Mouse (Mus musculus) heart, adult 2 months (tissue): ENCODE results near the gene Pcgf3. TPM values are rescaled to one million over a fixed set of nuclear protein-coding genes. Genes with fewer than 3 reads are reported as not detected.

Source experiments
- DNase-seq, 2 experiments: peaks; one replicate each; pipeline ENCODE4 v3.0.0; 2021
- H3K27ac ChIP-seq: fragments of 200-600 bp; 2 replicates; pipeline ENCODE4 v1.8.1; 2022
- H3K27me3 ChIP-seq: fragments of 200-500 bp; 2 replicates; pipeline ENCODE4 v1.6.1; 2012; ENCODE audit warnings: mild to moderate bottlenecking, low read length, inconsistent platforms, mixed read lengths; ENCODE audit not compliant: control insufficient read depth, insufficient read depth
- H3K36me3 ChIP-seq: fragments of 200-500 bp; 2 replicates; pipeline ENCODE4 v1.6.1; 2012; ENCODE audit warnings: low read length, inconsistent platforms; ENCODE audit not compliant: control insufficient read depth, insufficient read depth
- H3K4me1 ChIP-seq: fragments of 200-500 bp; 2 replicates; pipeline ENCODE4 v1.6.1; 2011; ENCODE audit warnings: low read length; ENCODE audit not compliant: control insufficient read depth, insufficient read depth
- H3K4me3 ChIP-seq: fragments of 200-600 bp; 2 replicates; pipeline ENCODE4 v1.8.1; 2022
- H3K79me2 ChIP-seq: fragments of 200-500 bp; replicated peaks from 2 replicates; pipeline ENCODE4 v1.6.1; 2012; ENCODE audit warnings: mild to moderate bottlenecking, inconsistent platforms, low read length, moderate library complexity, mixed read lengths; ENCODE audit not compliant: control insufficient read depth, insufficient read depth
- H3K9ac ChIP-seq: fragments of 200-500 bp; 2 replicates; pipeline ENCODE4 v1.6.1; 2012; ENCODE audit warnings: low read depth, mild to moderate bottlenecking, control low read depth, inconsistent platforms, low read length, mixed read lengths
- CTCF ChIP-seq: fragments of 200-600 bp; IDR thresholded peaks from 2 replicates; pipeline ENCODE4 v1.8.1; 2022; ENCODE audit warnings: antibody characterized with exemption, mild to moderate bottlenecking, moderate library complexity
- EP300 ChIP-seq: fragments of 200-500 bp; IDR thresholded peaks from 2 replicates; pipeline ENCODE4 v1.6.1; 2011; ENCODE audit warnings: low read depth, low read length, control low read depth; ENCODE audit not compliant: insufficient read depth
- POLR2A ChIP-seq: fragments of 200-500 bp; IDR thresholded peaks from 2 replicates; pipeline ENCODE4 v1.6.1; 2011; ENCODE audit warnings: mild to moderate bottlenecking, low read depth, low read length, control low read depth; ENCODE audit not compliant: insufficient read depth
- WGBS: fragments of 180-500 bp; shearing (Covaris S2); methylation state at CpG from one replicate; pipeline ENCODE4 v1.1.7; 2018; 5-methylcytosine and 5-hydroxymethylcytosine counted together
- intact Hi-C: fragments of 180-260 bp; cut with DNase I; formaldehyde crosslinking; loops from one replicate; pipeline ENCODE4 v1.15.1; 2025
- polyA plus RNA-seq: library from polyadenylated mRNA; depleted of rRNA; stranded (reverse); fragments of >200 nt; gene quantifications from 2 replicates; pipeline ENCODE4 v1.2.3, GENCODE M21; 2012
- total RNA-seq, 2 experiments: library from RNA; stranded (reverse); gene quantifications; 2 replicates each; pipeline ENCODE4 v1.2.3; 2021

Pcgf3 gene
- total and polyA plus RNA-seq, 3 experiments: 7.5 to 32.7 (median 31.2) TPM

GRCm38 (mm10) chr5:108502286-108502685 lies 41.3 kb downstream of the Pcgf3 start:
- Histone ChIP-seq H3K27me3 (no peaks in the 10 kb centered on the region), H3K4me1 (no peaks in the 10 kb centered on the region), H3K9ac (no peak overlapping the region), H3K4me3 (no peak overlapping the region), H3K27ac (no peak overlapping the region), H3K36me3 (no peaks in the 10 kb centered on the region), H3K79me2 (no peaks in the 10 kb centered on the region)
- WGBS: 92% methylated on average over 18 of the region's 18 CpGs
- DNase-seq: no peak
- no peak for TF ChIP-seq EP300
- no peak for TF ChIP-seq CTCF
- TF ChIP-seq POLR2A: no peak
- intact Hi-C loops: no loop called here

- Histone ChIP-seq H3K27me3 (no peaks in the 10 kb centered on the region), H3K4me1 (no peaks in the 10 kb centered on the region), H3K36me3 (no peaks in the 10 kb centered on the region), H3K4me3 (no peak overlapping the region), H3K79me2 (no peaks in the 10 kb centered on the region), H3K9ac (no peak overlapping the region), H3K27ac (no peak overlapping the region)
- no peak for DNase-seq
- intact Hi-C loops: no loop called here
- no peak for TF ChIP-seq EP300
- no peak for TF ChIP-seq POLR2A
- TF ChIP-seq CTCF: no peak
- WGBS: 57% methylated on average over 6 of the region's 6 CpGs
These were observed 54.7 kb downstream of the Pcgf3 start for GRCm38 (mm10) chr5:108515581-108516361.

DNA sequence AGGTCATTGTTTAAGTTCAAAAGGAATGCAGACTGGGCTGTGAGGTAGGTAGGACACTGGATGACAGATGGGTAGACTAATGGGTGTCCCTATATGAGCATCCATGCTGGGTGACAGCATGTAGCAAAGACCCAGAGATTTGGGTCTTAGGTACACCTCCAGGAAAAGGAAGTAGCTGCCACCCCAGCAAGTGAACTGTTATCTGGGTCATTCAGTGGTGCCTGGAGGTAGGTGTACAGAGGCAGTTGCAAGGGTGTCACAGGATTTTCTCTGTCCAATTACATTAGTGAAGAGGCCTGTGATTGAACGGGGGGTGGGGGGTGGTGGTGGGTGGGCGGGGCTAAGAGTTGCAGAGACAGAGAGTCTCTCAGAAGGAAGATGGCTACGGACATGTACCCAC lies 55.6 kb downstream of the Pcgf3 start:
- no peak overlapping the region for H3K27ac ChIP-seq
- H3K9ac ChIP-seq: no peak overlapping the region
- intact Hi-C loops: no loop called here
- 83% methylated on average over 3 of the region's 3 CpGs for WGBS
- no peak overlapping the region for H3K4me3 ChIP-seq
- no peaks in the 10 kb centered on the region for H3K79me2 ChIP-seq
- no peak for DNase-seq
- no peaks in the 10 kb centered on the region for H3K36me3 ChIP-seq
- no peaks in the 10 kb centered on the region for H3K4me1 ChIP-seq
- TF ChIP-seq EP300 (no peak), POLR2A (no peak), CTCF (no peak)
- no peaks in the 10 kb centered on the region for H3K27me3 ChIP-seq

DNA sequence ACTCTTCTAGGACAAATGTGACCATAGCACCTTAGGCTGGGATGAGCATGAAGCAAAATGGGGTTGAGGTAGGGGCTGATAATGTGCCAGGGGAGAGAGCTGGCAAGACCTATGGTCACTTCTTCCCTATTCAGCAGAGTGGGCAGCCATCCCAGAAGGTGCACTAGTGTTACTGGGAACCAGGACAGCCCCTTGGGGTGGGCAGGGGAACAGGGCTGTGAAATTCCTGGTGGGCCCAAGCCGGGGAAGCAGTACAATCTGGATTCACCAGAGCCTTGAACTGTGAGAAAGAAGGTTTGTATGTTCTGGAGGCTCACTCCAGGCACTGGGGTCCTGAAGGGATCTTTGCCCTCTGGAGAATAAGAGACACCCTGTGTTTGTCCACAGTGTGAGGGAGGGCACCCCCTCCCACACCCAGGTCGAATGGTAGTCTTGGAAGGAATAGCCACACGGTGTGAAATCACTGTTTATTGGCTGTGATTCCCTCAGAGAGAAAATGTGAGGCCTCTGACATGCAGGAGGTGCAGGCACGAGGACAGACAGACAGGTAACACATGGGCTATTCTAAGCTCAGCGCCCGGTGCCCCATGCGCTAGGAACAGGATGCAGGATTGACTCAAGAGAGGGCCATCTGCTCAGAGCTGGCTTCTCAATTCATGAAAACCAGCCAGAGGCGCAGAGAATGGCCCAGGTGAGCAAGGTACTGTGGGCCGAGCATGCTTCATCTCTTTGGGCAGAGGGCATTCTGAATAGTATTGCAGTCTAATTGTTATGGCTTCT lies 57.3 kb downstream of the Pcgf3 start:
- H3K27ac ChIP-seq: no peak overlapping the region
- TF ChIP-seq POLR2A (no peak), EP300 (no peak), CTCF (no peak)
- H3K36me3 ChIP-seq: no peaks in the 10 kb centered on the region
- no peak overlapping the region for H3K9ac ChIP-seq
- H3K4me1 ChIP-seq: no peaks in the 10 kb centered on the region
- intact Hi-C loops: no loop called here
- DNase-seq: no peak
- no peaks in the 10 kb centered on the region for H3K79me2 ChIP-seq
- 71% methylated on average over 9 of the region's 9 CpGs for WGBS
- H3K4me3 ChIP-seq: no peak overlapping the region
- H3K27me3 ChIP-seq: no peaks in the 10 kb centered on the region

DNA sequence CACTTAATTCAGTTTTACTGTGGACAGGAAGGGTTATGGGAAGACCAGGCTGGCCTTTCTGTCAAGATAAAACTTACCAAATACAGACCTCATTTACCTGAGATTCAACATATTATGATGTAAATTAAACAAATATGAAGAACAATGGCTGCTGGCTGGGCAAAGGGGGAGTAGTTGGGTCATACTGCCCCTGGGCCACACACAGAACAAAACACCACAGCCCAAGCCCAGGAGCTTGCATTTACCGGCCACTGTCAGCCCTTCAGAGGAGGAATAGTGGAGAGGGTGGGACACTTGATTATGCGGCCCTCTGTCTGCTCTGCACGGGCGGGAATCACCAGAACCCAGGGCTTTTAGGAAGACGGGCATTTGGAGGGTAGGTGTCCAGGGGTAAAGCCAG lies 57.9 kb downstream of the Pcgf3 start:
- Histone ChIP-seq H3K9ac (no peak overlapping the region), H3K27me3 (no peaks in the 10 kb centered on the region), H3K79me2 (no peaks in the 10 kb centered on the region), H3K27ac (no peak overlapping the region), H3K4me1 (no peaks in the 10 kb centered on the region), H3K36me3 (no peaks in the 10 kb centered on the region), H3K4me3 (no peak overlapping the region)
- DNase-seq: no peak
- intact Hi-C loops: no loop called here
- WGBS: 74% methylated on average over 5 of the region's 5 CpGs
- no peak for TF ChIP-seq POLR2A
- TF ChIP-seq CTCF: no peak
- TF ChIP-seq EP300: no peak

- Histone ChIP-seq H3K36me3 (no peaks in the 10 kb centered on the region), H3K4me3 (no peak overlapping the region), H3K79me2 (no peaks in the 10 kb centered on the region), H3K27me3 (no peaks in the 10 kb centered on the region), H3K9ac (no peak overlapping the region), H3K4me1 (no peaks in the 10 kb centered on the region), H3K27ac (no peak overlapping the region)
- TF ChIP-seq EP300: no peak
- TF ChIP-seq CTCF: no peak
- TF ChIP-seq POLR2A: no peak
- intact Hi-C loops: no loop called here
- DNase-seq: no peak
- 68% methylated on average over 7 of the region's 7 CpGs for WGBS
These were observed 59.1 kb downstream of the Pcgf3 start for GRCm38 (mm10) chr5:108520153-108520552.
